Mouse (Mus musculus): Measurements from ENCODE around the gene Fbxo46. TPM values are rescaled to one million over a fixed set of nuclear protein-coding genes. Genes with fewer than 3 reads are reported as not detected.
"Not testable (repeated sequence)": the region's sequence is repeated elsewhere in the genome, so short reads cannot be mapped to it uniquely, and the experiment has no call there.

The Fbxo46 gene
- not detected in 2 replicates for polyA plus RNA-seq (2012; ENCODE audit: insufficient read depth, insufficient read length, low replicate concordance, missing spikeins)

GRCm38 (mm10) chr7:19119631-19120429, at the start of gene Fbxo46:
Gene Fbxo46, plus strand, starts transcription at chr7:19119859.
- 2% methylated on average over 34 of the region's 34 CpGs for WGBS
- H3K27ac ChIP-seq (ENCODE audit: insufficient read depth, low read depth, low read length), result 0 out of 2 replicates have a peak within 1 kb of the TSS, but pooled peaks have one; percentile 45
- H3K4me3 ChIP-seq (ENCODE audit: insufficient read depth, low read depth, low read length), result peak within 1 kb of the TSS; percentile 95
- TF ChIP-seq POLR2A (IDR thresholded peaks at IDR 0.05; ENCODE audit: insufficient read depth, low read depth, low read length) (peak; percentile 93), CTCF (IDR thresholded peaks at IDR 0.05; ENCODE audit: insufficient read depth, low read depth, low read length) (no peak)
- peaks cover 12% of the 10 kb centered on the region for H3K4me1 ChIP-seq (ENCODE audit: control insufficient read depth, insufficient read depth, low read length)

GRCm38 (mm10) chr7:19071024-19071423, 48.6 kb upstream of the Fbxo46 start:
- not testable (repeated sequence) for H3K27ac ChIP-seq (ENCODE audit: insufficient read depth, low read depth, low read length); H3K4me3 ChIP-seq (ENCODE audit: insufficient read depth, low read depth, low read length); H3K4me1 ChIP-seq (ENCODE audit: control insufficient read depth, insufficient read depth, low read length)
- WGBS, result 58% methylated on average over 3 of the region's 3 CpGs

- WGBS, result 80% methylated on average over 9 of the region's 9 CpGs
- no peak overlapping the region for H3K27ac ChIP-seq (ENCODE audit: insufficient read depth, low read depth, low read length)
- TF ChIP-seq POLR2A (IDR thresholded peaks at IDR 0.05; ENCODE audit: insufficient read depth, low read depth, low read length), result no peak
- peak; percentile 47; the same call in 1 of the 2 replicates for TF ChIP-seq CTCF (IDR thresholded peaks at IDR 0.05; ENCODE audit: insufficient read depth, low read depth, low read length)
Observed at GRCm38 (mm10) chr7:19073504-19073903, 46.2 kb upstream of the Fbxo46 start.

GRCm38 (mm10) chr7:19074494-19074893, 45.2 kb upstream of the Fbxo46 start:
- Histone ChIP-seq H3K4me1 (ENCODE audit: control insufficient read depth, insufficient read depth, low read length) (peaks cover 14% of the 10 kb centered on the region), H3K27ac (ENCODE audit: insufficient read depth, low read depth, low read length) (no peak overlapping the region), H3K4me3 (ENCODE audit: insufficient read depth, low read depth, low read length) (no peak overlapping the region)
- no peak for TF ChIP-seq POLR2A (IDR thresholded peaks at IDR 0.05; ENCODE audit: insufficient read depth, low read depth, low read length)
- TF ChIP-seq CTCF (IDR thresholded peaks at IDR 0.05; ENCODE audit: insufficient read depth, low read depth, low read length), result no peak
- 88% methylated on average over 6 of the region's 6 CpGs for WGBS

More at GRCm38 (mm10) chr7:19073504-19073903, 46.2 kb upstream of the Fbxo46 start:
- no peak overlapping the region for H3K4me3 ChIP-seq (ENCODE audit: insufficient read depth, low read depth, low read length)
- H3K4me1 ChIP-seq (ENCODE audit: control insufficient read depth, insufficient read depth, low read length), result peaks cover 14% of the 10 kb centered on the region

- TF ChIP-seq CTCF (IDR thresholded peaks at IDR 0.05; ENCODE audit: insufficient read depth, low read depth, low read length) (no peak), POLR2A (IDR thresholded peaks at IDR 0.05; ENCODE audit: insufficient read depth, low read depth, low read length) (no peak)
- peaks cover 19% of the 10 kb centered on the region for H3K4me1 ChIP-seq (ENCODE audit: control insufficient read depth, insufficient read depth, low read length)
- WGBS, result 57% methylated on average over 5 of the region's 5 CpGs
- peak overlapping the region; percentile 84 for H3K4me3 ChIP-seq (ENCODE audit: insufficient read depth, low read depth, low read length)
- peak overlapping the region; percentile 30 for H3K27ac ChIP-seq (ENCODE audit: insufficient read depth, low read depth, low read length)
Observed at GRCm38 (mm10) chr7:19075231-19075630, 44.4 kb upstream of the Fbxo46 start.

GRCm38 (mm10) chr7:19075723-19076585, 43.7 kb upstream of the Fbxo46 start, which contains the start of gene Dmwd:
Gene Dmwd, plus strand, starts transcription at chr7:19076227.
- H3K4me3 ChIP-seq (ENCODE audit: insufficient read depth, low read depth, low read length), result peak within 1 kb of the TSS; percentile 84
- WGBS, result under 1% methylated on average over 90 of the region's 91 CpGs
- TF ChIP-seq POLR2A (IDR thresholded peaks at IDR 0.05; ENCODE audit: insufficient read depth, low read depth, low read length) (peak; percentile 42), CTCF (IDR thresholded peaks at IDR 0.05; ENCODE audit: insufficient read depth, low read depth, low read length) (no peak)

GRCm38 (mm10) chr7:19076586-19076991, 43.1 kb upstream of the Fbxo46 start:
- Histone ChIP-seq H3K27ac (ENCODE audit: insufficient read depth, low read depth, low read length) (no peak overlapping the region), H3K4me3 (ENCODE audit: insufficient read depth, low read depth, low read length) (peak overlapping the region; percentile 84), H3K4me1 (ENCODE audit: control insufficient read depth, insufficient read depth, low read length) (peaks cover 19% of the 10 kb centered on the region)
- under 1% methylated on average over 22 of the region's 22 CpGs for WGBS
- no peak; the same call in 1 of the 2 replicates for TF ChIP-seq POLR2A (IDR thresholded peaks at IDR 0.05; ENCODE audit: insufficient read depth, low read depth, low read length)
- no peak for TF ChIP-seq CTCF (IDR thresholded peaks at IDR 0.05; ENCODE audit: insufficient read depth, low read depth, low read length)

More at GRCm38 (mm10) chr7:19075723-19076585, 43.7 kb upstream of the Fbxo46 start, which contains the start of gene Dmwd:
- Histone ChIP-seq H3K4me1 (ENCODE audit: control insufficient read depth, insufficient read depth, low read length) (peaks cover 19% of the 10 kb centered on the region), H3K27ac (ENCODE audit: insufficient read depth, low read depth, low read length) (peak within 1 kb of the TSS; percentile 30)

- H3K27ac ChIP-seq (ENCODE audit: insufficient read depth, low read depth, low read length), result no peak overlapping the region
- peaks cover 20% of the 10 kb centered on the region for H3K4me1 ChIP-seq (ENCODE audit: control insufficient read depth, insufficient read depth, low read length)
- no peak for TF ChIP-seq POLR2A (IDR thresholded peaks at IDR 0.05; ENCODE audit: insufficient read depth, low read depth, low read length)
- TF ChIP-seq CTCF (IDR thresholded peaks at IDR 0.05; ENCODE audit: insufficient read depth, low read depth, low read length), result no peak
- 68% methylated on average over 14 of the region's 14 CpGs for WGBS
- H3K4me3 ChIP-seq (ENCODE audit: insufficient read depth, low read depth, low read length), result no peak overlapping the region
Observed at GRCm38 (mm10) chr7:19077761-19078160, 41.9 kb upstream of the Fbxo46 start.

All from olfactory bulb, adult 2 months (tissue).